Mouse (Mus musculus): ENCODE measurements around the gene Csrnp3.

The Csrnp3 gene

GRCm38 (mm10) chr2:65953726-65954340 lies 108.3 kb downstream of the Csrnp3 start:
- DNase-seq, result no peak

DNA sequence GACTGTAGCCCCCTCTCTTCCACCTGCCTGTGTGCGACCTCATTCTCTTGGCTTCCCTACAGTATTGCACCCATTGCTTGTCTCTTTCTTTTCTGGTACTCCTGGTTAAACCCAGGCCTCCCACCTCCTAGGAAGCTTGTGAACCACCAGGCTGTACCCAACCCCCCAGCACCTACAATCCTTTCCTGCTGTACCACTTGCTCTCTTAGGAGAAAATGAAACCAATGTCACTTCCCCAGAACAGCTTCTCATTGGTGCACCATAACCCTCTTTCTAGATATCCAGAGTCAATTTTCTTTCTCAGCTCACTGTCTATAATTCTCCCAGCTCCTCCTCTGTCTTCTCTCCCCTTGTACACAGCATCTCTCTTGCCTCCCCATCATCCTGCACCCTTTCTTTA lies 110.2 kb downstream of the Csrnp3 start:
- no peak for DNase-seq

DNA sequence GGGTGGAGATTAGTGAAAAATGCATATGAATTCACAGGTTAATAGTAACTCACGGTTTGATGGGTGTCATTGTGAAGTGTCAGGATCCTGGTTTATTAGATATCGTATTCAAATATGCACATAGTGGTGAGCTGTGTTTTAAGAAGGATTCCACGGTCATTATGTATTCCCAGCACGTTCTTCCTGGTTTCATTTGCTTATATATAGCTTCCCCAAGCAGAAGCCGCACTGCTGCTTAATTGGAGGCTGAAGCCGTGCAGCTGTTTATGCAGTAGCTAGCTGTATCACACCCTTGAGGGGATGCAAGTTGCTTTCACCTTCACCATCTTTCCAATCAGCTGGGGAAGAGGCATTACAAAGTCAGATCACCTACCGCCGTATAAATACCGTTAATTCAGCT lies 111.2 kb downstream of the Csrnp3 start:
- DNase-seq, result no peak

DNA sequence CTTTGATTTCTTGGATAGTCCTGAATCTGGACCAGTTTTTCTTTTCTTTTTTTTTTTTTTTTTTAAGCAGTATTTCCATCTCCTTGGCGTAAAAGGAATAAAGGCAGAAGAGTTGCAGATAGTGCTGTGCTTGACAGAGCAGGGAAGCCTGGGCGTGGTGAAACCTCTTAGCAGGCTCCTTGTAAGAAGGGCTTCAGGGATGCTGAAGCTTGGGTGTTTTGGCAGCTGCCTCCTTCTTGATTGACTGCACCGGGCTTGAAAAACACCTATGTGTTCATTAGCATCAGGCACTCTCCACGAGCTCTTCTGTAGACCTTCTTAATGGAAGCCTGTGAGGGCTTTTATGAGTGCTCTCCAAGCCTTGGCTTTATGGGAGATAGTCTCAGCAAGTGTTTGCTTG lies 117.9 kb downstream of the Csrnp3 start:
- no peak for DNase-seq

- DNase-seq, result no peak
Observed at GRCm38 (mm10) chr2:65968810-65969209, 123.2 kb downstream of the Csrnp3 start.

- DNase-seq, result no peak
Observed at GRCm38 (mm10) chr2:65973907-65974306, 128.3 kb downstream of the Csrnp3 start.

- no peak for DNase-seq
Observed at GRCm38 (mm10) chr2:65975383-65975782, 129.8 kb downstream of the Csrnp3 start.

- no peak for DNase-seq
Observed at GRCm38 (mm10) chr2:65979338-65980053, 133.9 kb downstream of the Csrnp3 start.

- DNase-seq, result no peak
Observed at GRCm38 (mm10) chr2:65981470-65981869, 135.9 kb downstream of the Csrnp3 start.

GRCm38 (mm10) chr2:65981965-65982364 lies 136.4 kb downstream of the Csrnp3 start:
- DNase-seq, result no peak

- DNase-seq, result no peak
Observed at GRCm38 (mm10) chr2:65985706-65986105, 140.1 kb downstream of the Csrnp3 start.

GRCm38 (mm10) chr2:65987069-65987468 lies 141.5 kb downstream of the Csrnp3 start:
- DNase-seq, result peak in 1 of 2 experiments; percentile 29

DNA sequence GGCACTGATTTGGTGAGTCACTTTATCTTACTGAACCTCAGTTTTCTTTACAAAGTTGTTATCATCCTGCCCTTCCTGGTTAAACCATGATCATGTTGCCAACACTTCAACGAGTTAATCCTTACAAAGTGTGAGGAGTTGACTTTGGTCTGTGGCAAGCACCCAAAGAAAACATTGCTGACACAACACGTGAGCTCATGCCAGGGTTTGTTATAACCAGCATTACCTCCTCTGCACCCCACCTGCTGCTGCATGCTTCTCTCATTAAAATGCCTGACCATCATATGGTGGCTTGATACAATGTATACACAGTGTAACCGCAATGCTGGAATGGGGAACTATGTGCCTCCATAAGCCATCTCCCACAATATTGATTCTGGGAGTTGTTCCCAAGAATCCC lies 142.0 kb downstream of the Csrnp3 start:
- peak; percentile 84 to 86 for DNase-seq

GRCm38 (mm10) chr2:65988788-65989187 lies 143.2 kb downstream of the Csrnp3 start:
- no peak for DNase-seq

GRCm38 (mm10) chr2:65990108-65990507 lies 144.5 kb downstream of the Csrnp3 start:
- peak in 1 of 2 experiments; percentile 27 for DNase-seq

DNA sequence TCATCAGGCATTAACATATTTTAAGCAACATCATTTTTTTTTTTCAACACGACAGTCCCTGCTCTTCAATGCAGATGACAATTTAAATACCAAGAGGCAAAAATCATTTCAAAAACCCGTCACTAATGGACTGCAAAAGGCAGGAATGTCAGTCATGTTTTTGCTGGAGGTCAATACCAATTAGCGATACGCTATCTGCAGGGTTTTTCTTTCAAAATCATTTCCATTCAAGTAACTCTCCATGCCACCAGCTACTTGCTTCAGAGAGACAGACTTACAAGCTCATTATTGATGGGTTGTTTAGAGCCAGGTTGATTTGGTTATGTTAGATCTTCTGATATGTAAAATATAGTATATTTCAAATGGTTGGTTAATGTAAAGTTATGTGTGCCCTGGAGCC lies 145.2 kb downstream of the Csrnp3 start:
- DNase-seq, result no peak

DNA sequence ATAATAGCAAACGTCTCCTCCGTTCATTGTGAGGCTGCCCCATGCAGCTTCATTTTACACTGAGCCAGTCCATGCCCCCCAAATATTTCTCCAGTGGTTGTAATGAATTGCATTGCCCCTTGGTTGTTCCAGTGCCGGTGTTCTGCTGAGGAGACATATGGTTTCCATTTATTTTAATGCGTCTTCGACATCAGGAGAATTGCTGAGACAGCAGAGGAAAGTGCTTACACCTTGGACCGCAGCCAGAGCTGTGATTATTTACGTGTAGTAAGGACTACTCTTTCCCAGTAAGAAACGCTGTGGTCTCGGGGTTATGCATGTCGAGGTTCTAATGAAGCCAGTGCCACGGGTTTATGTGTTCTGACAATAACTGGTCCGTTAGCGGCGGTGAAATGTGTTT lies 147.8 kb downstream of the Csrnp3 start:
- DNase-seq, result peak; percentile 23 to 54

- peak; percentile 38 to 42 for DNase-seq
Observed at GRCm38 (mm10) chr2:65994886-65995468, 149.4 kb downstream of the Csrnp3 start.

DNA sequence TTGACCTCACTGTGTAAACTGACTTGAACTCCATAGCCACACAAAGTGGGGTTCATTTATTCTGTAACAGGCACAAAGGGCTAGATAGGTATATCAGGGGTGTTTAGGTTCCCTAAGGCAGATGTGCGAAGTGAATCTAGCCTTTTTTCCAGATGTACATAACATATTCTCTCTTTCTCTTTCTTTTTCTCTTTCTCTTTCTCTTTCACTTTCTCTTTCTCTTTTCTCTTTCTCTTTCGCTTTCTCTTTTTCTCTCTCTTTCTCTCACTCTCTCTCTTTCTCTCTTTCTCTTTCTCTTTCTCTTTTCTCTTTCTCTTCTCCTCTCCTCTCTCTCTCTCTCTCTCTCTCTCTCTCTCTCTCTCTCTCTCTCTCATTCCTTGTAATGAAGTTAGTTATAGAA lies 153.2 kb downstream of the Csrnp3 start:
- DNase-seq, result no peak

DNA sequence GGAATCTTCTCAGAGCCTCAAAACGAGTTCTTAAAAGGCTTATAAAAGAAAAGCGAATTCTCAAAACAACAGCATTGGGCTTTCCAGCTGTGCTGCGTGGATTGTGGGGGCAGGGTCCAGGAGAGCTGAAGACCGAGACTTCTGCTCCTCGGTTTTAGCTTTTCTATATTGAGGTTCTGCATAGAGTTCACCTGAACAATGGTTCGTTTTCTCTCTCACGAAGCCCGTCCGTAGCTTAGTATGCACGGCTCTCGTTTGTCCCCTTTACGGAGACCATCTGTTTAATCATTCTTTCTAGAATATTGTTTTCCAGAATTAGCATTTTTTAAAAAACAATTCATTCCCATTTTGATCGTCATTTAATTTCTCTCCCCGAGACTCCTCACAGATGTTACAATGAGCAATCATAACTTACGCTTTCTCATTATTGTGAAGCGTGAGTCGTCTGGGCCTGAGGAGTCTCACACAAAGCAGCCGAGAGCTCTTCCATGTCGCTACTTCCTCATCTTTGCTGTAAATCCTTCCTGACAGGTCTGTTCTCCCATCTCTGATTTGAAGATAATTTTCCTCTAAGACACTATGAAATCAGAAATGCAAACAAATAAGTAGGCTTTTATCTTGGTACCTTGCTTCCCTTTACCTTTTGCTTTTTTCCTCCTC lies 163.6 kb downstream of the Csrnp3 start:
- no peak for DNase-seq

DNA sequence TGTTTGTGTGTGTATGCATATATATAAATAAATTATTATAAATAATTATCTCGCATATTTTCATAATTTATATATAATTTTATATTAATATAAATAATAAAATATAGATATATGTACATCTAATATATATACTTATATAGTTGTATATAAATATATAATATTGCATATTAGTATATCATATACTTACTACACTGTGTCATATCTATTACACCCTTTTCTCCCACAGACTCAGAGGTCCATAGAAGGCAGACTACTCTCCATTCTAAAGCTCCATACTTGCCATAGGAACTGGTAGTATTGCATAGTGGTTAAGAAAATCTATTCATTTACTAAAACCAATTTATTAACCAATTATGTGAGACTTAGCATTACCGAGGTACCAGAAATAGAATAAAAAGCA lies 164.1 kb downstream of the Csrnp3 start:
- DNase-seq, result no peak

GRCm38 (mm10) chr2:66018711-66019110 lies 173.1 kb downstream of the Csrnp3 start:
- DNase-seq, result no peak

- no peak for DNase-seq
Observed at GRCm38 (mm10) chr2:66019235-66019634, 173.7 kb downstream of the Csrnp3 start.

DNA sequence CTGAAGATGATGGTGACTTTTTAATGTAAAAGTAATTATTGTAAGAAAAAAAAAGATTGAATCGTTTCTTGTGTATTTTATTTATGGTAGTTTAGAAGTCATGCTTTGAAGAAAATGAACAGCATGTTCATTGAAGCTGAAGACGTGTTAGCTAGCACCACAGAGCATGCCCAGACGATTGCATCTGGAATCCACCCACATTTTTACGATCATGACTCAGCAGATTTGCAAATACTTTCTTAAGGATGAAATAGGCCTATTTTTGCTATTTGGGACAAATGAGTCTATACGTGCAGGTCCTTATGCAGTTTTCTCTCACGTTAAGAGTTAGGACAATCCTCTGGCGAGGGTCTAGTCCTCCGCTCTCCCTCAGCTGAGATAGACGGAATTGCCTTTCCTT lies 177.9 kb downstream of the Csrnp3 start:
- no peak for DNase-seq

Data from kidney, postnatal 36 days (tissue).